In genomic region chr7:102078517-102078916, GRCm38 (mm10) we compare ENCODE assay signal across 8 mouse cellular contexts. TPM values are rescaled to one million over a fixed set of nuclear protein-coding genes. Genes with fewer than 3 reads are reported as not detected.
DNase-seq lines count a peak whose midpoint lies in the region; ATAC-seq and TF ChIP-seq lines count a peak whose summit lies in the region.
"Had no signal": no experiment of that assay in that cellular context is flagged by ENCODE, and none has a peak within 500 bp of the region (broad histone marks: within the 10 kb centered on the region; RNA-seq: fewer than 3 reads in every experiment).

No protein-coding gene starts in this region.

- intact Hi-C loops in heart, postnatal 36 days (cut with DNase I) = loop anchor here (2.0 to 5.0 kb wide), 2 partner anchors 80 to 421 kb away; no protein-coding TSS in a partner anchor
- intact Hi-C loops in heart, postnatal 25 days (cut with DNase I) = loop anchor here (2.0 to 5.0 kb wide), 4 partner anchors 80 to 426 kb away; no protein-coding TSS in a partner anchor
- intact Hi-C loops in gastrocnemius, postnatal 36 days (cut with DNase I) = loop anchor here (5.0 kb wide), 2 partner anchors 76 to 161 kb away; no protein-coding TSS in a partner anchor

- peak; percentile 55 for ATAC-seq in common myeloid progenitor, adult 5-6 weeks (replicated peaks; ENCODE audit: low read depth, poor library complexity, severe bottlenecking)
- no peak for ATAC-seq in lung, embryonic 14.5 days (ENCODE audit: insufficient read depth)

- peaks cover 88% of the 10 kb centered on the region for H3K36me3 ChIP-seq in lung, embryonic 14.5 days (ENCODE audit: insufficient read depth)

- 77% methylated on average over 7 of the region's 7 CpGs for WGBS in lung, embryonic 14.5 days

- peak; percentile 11 to 24 for DNase-seq in heart, postnatal 36 days
- DNase-seq in heart, postnatal 25 days (ENCODE audit: low spot score) = no peak
- DNase-seq in thymus, postnatal 0 days (ENCODE audit: low spot score) = peak; percentile 45
- DNase-seq in thymus, postnatal 36 days = no peak
- DNase-seq in lung, embryonic 14.5 days = peak; percentile 70
- no peak for DNase-seq in gastrocnemius, postnatal 36 days

- H3K4me2 ChIP-seq in lung, embryonic 14.5 days = no peak overlapping the region
- H3K4me2 ChIP-seq: hindbrain, embryonic 15.5 days had no signal

- TF ChIP-seq CTCF in lung, embryonic 14.5 days (IDR thresholded peaks at IDR 0.05; ENCODE audit: low read depth) = peak; percentile 72

- no peaks in the 10 kb centered on the region for H3K9me3 ChIP-seq in lung, embryonic 14.5 days (ENCODE audit: low read depth, low read length)
- H3K9me3 ChIP-seq: hindbrain, embryonic 15.5 days had no signal

- H3K27ac ChIP-seq in lung, embryonic 14.5 days (ENCODE audit: low read depth) = no peak overlapping the region
- H3K27ac ChIP-seq: hindbrain, embryonic 15.5 days had no signal

- no peak overlapping the region for H3K9ac ChIP-seq in lung, embryonic 14.5 days
- H3K9ac ChIP-seq: hindbrain, embryonic 15.5 days had no signal

- H3K4me3 ChIP-seq in lung, embryonic 14.5 days (ENCODE audit: low read depth, low read length) = no peak overlapping the region
- H3K4me3 ChIP-seq: hindbrain, embryonic 15.5 days had no signal

- no peaks in the 10 kb centered on the region for H3K27me3 ChIP-seq in lung, embryonic 14.5 days (ENCODE audit: insufficient read depth, low read length)
- H3K27me3 ChIP-seq: hindbrain, embryonic 15.5 days had no signal

- H3K4me1 ChIP-seq in lung, embryonic 14.5 days (ENCODE audit: insufficient read depth) = no peaks in the 10 kb centered on the region
- H3K4me1 ChIP-seq: hindbrain, embryonic 15.5 days had no signal

RNA-seq across cellular contexts. Expression of gene Trpc2, which starts 4.4 kb away (rescaled TPM):
- total RNA-seq in heart, postnatal 36 days (2021) = under 1 TPM; 0.28 to 0.70 TPM
- total RNA-seq in heart, postnatal 25 days (2021) = under 1 TPM; 0.11 to 0.47 TPM
- not detected in 2 replicates for polyA plus RNA-seq in thymus, postnatal 0 days (2015; fragmentation: Nextera tagmentation; extraction: Ambion mirVana)
- total RNA-seq in common myeloid progenitor, adult 5-6 weeks (2017) = 0.69 and 1.3 TPM in 2 replicates
- not detected in 2 replicates for polyA plus RNA-seq in lung, embryonic 14.5 days (2014; fragmentation: Nextera tagmentation; extraction: Ambion mirVana)
- under 1 TPM; 0.42 to 0.54 TPM for total RNA-seq in gastrocnemius, postnatal 36 days (2021)
- polyA plus RNA-seq: hindbrain, embryonic 15.5 days had no signal

RNA-seq across cellular contexts. Expression of gene Xntrpc, which starts 13.0 kb away (rescaled TPM):
- total RNA-seq in heart, postnatal 36 days (2021) = under 1 TPM; 0.27 to 0.94 TPM
- under 1 TPM; 0.91 to 0.92 TPM for total RNA-seq in heart, postnatal 25 days (2021)
- 0.74 and 0.96 TPM in 2 replicates for polyA plus RNA-seq in thymus, postnatal 0 days (2015; fragmentation: Nextera tagmentation; extraction: Ambion mirVana)
- total RNA-seq in common myeloid progenitor, adult 5-6 weeks (2017) = 0.68 and 0.69 TPM in 2 replicates
- polyA plus RNA-seq in lung, embryonic 14.5 days (2014; fragmentation: Nextera tagmentation; extraction: Ambion mirVana) = 1.0 and 1.2 TPM in 2 replicates
- under 1 TPM; 0.54 to 0.66 TPM for total RNA-seq in gastrocnemius, postnatal 36 days (2021)

RNA-seq across cellular contexts. Expression of gene Xndc1, which starts 13.2 kb away (rescaled TPM):
- total RNA-seq in heart, postnatal 36 days (2021) = 1 to 10 TPM; 5.6 to 8.2 TPM
- total RNA-seq in heart, postnatal 25 days (2021) = 1 to 10 TPM; 9.4 to 9.6 TPM
- polyA plus RNA-seq in thymus, postnatal 0 days (2015; fragmentation: Nextera tagmentation; extraction: Ambion mirVana) = 21.1 and 25.4 TPM in 2 replicates
- 27.5 and 43.1 TPM in 2 replicates for total RNA-seq in common myeloid progenitor, adult 5-6 weeks (2017)
- 23.8 and 26.9 TPM in 2 replicates for polyA plus RNA-seq in lung, embryonic 14.5 days (2014; fragmentation: Nextera tagmentation; extraction: Ambion mirVana)
- 1 to 10 TPM; 3.2 to 4.5 TPM for total RNA-seq in gastrocnemius, postnatal 36 days (2021)

RNA-seq across cellular contexts. Expression of gene Rnf121, which starts 13.2 kb away (rescaled TPM):
- total RNA-seq in heart, postnatal 36 days (2021) = 10 to 100 TPM; 20.3 to 26.3 TPM
- total RNA-seq in heart, postnatal 25 days (2021) = 10 to 100 TPM; 20.9 to 22.8 TPM
- 18.6 and 19.2 TPM in 2 replicates for polyA plus RNA-seq in thymus, postnatal 0 days (2015; fragmentation: Nextera tagmentation; extraction: Ambion mirVana)
- total RNA-seq in common myeloid progenitor, adult 5-6 weeks (2017) = 6.6 and 13.2 TPM in 2 replicates
- 24.8 and 29.3 TPM in 2 replicates for polyA plus RNA-seq in lung, embryonic 14.5 days (2014; fragmentation: Nextera tagmentation; extraction: Ambion mirVana)
- total RNA-seq in gastrocnemius, postnatal 36 days (2021) = 10 to 100 TPM; 22.0 to 22.5 TPM

RNA-seq across cellular contexts. Expression of gene Art1, which starts 23.0 kb away (rescaled TPM):
- 100 to 1,000 TPM; 282 to 343 TPM for total RNA-seq in heart, postnatal 36 days (2021)
- total RNA-seq in heart, postnatal 25 days (2021) = 100 to 1,000 TPM; 203 to 252 TPM
- 23.4 and 24.1 TPM in 2 replicates for polyA plus RNA-seq in thymus, postnatal 0 days (2015; fragmentation: Nextera tagmentation; extraction: Ambion mirVana)
- total RNA-seq in common myeloid progenitor, adult 5-6 weeks (2017) = 0.15 TPM in 1 of 2 replicates, not detected in the other
- 0.50 and 0.65 TPM in 2 replicates for polyA plus RNA-seq in lung, embryonic 14.5 days (2014; fragmentation: Nextera tagmentation; extraction: Ambion mirVana)
- 100 to 1,000 TPM; 439 to 486 TPM for total RNA-seq in gastrocnemius, postnatal 36 days (2021)

Comparison
In these comparisons a context has a peak if more than half of its experiments do, and no peak if none do; other contexts are left out.
1. DNase-seq: peak in heart, postnatal 36 days (2 of 2), thymus, postnatal 0 days (single experiment) and lung, embryonic 14.5 days (single experiment); none in heart, postnatal 25 days (single experiment), thymus, postnatal 36 days (0 of 2) and gastrocnemius, postnatal 36 days (0 of 2).